Mouse (Mus musculus): ENCODE data around the gene Ppp4r3b. TPM values are rescaled to one million over a fixed set of nuclear protein-coding genes. Genes with fewer than 3 reads are reported as not detected.

The Ppp4r3b gene
- polyA plus RNA-seq, 1 experiment from 2014 or later = 69.0 TPM

DNA sequence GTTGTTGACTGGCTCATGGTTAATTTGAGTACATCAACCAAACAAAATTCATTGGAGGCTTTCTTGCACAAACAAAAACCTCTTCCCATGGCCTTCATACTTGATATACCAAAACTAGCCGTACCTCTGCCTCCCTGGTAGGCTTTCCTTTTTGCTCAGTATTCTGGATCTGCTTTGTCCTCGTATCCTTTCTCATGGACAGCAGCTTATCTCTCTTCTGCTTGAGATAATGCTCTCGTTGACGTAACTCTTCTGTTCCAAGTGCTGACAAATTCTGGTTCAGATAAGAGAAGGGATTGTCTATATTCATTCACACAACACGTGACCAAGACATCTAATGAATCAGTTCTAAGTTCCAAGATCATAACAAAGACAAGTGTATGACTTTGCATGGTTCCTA lies 49.6 kb downstream of the Ppp4r3b start:
- no peak overlapping the region for H3K9ac ChIP-seq (ENCODE audit: low read depth, low read length)
- no peak overlapping the region for H3K4me3 ChIP-seq (ENCODE audit: low read depth, low read length)
- H3K27ac ChIP-seq (ENCODE audit: low read length) = no peak overlapping the region
- H3K36me3 ChIP-seq (ENCODE audit: control insufficient read depth, insufficient read depth, low read length) = peaks cover 37% of the 10 kb centered on the region
- ATAC-seq = no peak
- no peak overlapping the region for H3K4me2 ChIP-seq (ENCODE audit: low read length)
- WGBS = 94% methylated on average over 5 of the region's 5 CpGs
- H3K27me3 ChIP-seq (ENCODE audit: control insufficient read depth, insufficient read depth, low read depth, low read length) = no peaks in the 10 kb centered on the region
- H3K4me1 ChIP-seq (ENCODE audit: control insufficient read depth, insufficient read depth, low read length) = no peaks in the 10 kb centered on the region
- H3K9me3 ChIP-seq (replicated peaks; ENCODE audit: control insufficient read depth, low read length, poor library complexity, severe bottlenecking) = no peaks in the 10 kb centered on the region

DNA sequence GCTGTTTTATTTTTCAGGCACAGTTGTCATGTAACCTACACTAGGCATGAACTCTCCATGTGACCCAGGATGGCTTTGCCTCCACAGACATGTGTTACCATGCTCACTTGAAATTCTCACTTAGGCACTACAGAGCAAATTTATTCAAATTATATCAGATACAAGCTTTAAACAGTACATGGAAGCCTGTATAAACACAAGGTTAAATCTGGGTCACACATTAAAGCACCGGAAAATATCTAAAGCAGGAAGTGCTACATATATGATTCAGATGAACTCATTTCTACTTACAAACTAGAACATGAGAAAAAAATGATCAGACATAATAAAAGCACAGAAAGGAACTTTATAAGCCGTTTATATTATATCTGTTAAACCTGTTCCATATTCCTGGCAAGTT lies 52.1 kb downstream of the Ppp4r3b start:
- peaks cover 45% of the 10 kb centered on the region for H3K36me3 ChIP-seq (ENCODE audit: control insufficient read depth, insufficient read depth, low read length)

DNA sequence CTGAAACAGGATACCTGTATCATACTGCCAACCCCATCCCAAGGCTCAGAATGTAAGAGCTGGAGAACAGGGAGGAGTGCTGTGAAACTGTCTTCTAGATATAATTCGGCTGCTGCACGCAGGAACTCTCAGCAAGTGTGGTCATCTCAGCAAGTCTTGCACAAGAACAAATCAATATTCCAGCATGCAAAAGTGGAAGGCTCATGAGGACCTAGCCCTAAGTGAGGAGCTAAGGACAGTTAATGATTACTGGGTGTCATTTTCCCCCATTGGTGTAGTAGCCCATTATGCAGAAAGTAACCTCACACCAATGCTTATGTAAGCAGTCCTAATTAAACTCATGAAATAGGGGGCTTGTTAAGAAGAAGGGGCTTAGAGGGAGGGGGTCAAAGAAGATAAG lies 56.3 kb downstream of the Ppp4r3b start:
- H3K4me1 ChIP-seq (ENCODE audit: control insufficient read depth, insufficient read depth, low read length) = no peaks in the 10 kb centered on the region
- WGBS = 96% methylated on average over 2 of the region's 2 CpGs
- H3K27ac ChIP-seq (ENCODE audit: low read length) = no peak overlapping the region
- no peaks in the 10 kb centered on the region for H3K9me3 ChIP-seq (replicated peaks; ENCODE audit: control insufficient read depth, low read length, poor library complexity, severe bottlenecking)
- no peak overlapping the region for H3K4me3 ChIP-seq (ENCODE audit: low read depth, low read length)
- no peak overlapping the region for H3K4me2 ChIP-seq (ENCODE audit: low read length)
- no peak overlapping the region for H3K9ac ChIP-seq (ENCODE audit: low read depth, low read length)
- no peak for ATAC-seq
- H3K27me3 ChIP-seq (ENCODE audit: control insufficient read depth, insufficient read depth, low read depth, low read length) = no peaks in the 10 kb centered on the region
- peaks cover 25% of the 10 kb centered on the region for H3K36me3 ChIP-seq (ENCODE audit: control insufficient read depth, insufficient read depth, low read length)

More for the DNA sequence above, 52.1 kb downstream of the Ppp4r3b start:
- H3K27ac ChIP-seq (ENCODE audit: low read length) = no peak overlapping the region
- H3K4me3 ChIP-seq (ENCODE audit: low read depth, low read length) = no peak overlapping the region
- H3K4me2 ChIP-seq (ENCODE audit: low read length) = no peak overlapping the region
- no peak for ATAC-seq
- WGBS = 94% methylated on average over 2 of the region's 2 CpGs
- no peak overlapping the region for H3K9ac ChIP-seq (ENCODE audit: low read depth, low read length)
- no peaks in the 10 kb centered on the region for H3K4me1 ChIP-seq (ENCODE audit: control insufficient read depth, insufficient read depth, low read length)
- H3K9me3 ChIP-seq (replicated peaks; ENCODE audit: control insufficient read depth, low read length, poor library complexity, severe bottlenecking) = no peaks in the 10 kb centered on the region
- H3K27me3 ChIP-seq (ENCODE audit: control insufficient read depth, insufficient read depth, low read depth, low read length) = no peaks in the 10 kb centered on the region

DNA sequence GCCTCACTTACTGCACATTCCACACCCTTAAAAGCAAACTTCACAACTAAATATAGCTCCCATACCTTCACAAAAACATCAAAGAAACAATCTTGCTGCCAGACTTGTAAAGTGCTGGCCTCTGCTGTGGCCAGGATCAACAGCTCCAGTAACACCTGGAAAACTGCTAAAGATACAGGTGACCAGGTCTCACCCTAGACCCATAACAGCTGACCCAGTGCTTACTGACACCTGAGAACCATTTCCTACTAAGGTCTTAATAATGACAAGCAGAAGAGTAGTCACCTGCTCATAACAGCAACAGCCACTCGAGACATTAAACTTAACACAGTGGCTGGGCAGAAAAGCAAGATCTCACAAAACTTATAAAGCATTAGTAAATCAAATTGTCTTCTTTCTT lies 60.9 kb downstream of the Ppp4r3b start:
- no peak overlapping the region for H3K9ac ChIP-seq (ENCODE audit: low read depth, low read length)
- ATAC-seq = no peak
- H3K27ac ChIP-seq (ENCODE audit: low read length) = no peak overlapping the region
- WGBS = 93% methylated on average over 1 of the region's 1 CpGs
- H3K4me2 ChIP-seq (ENCODE audit: low read length) = no peak overlapping the region
- H3K9me3 ChIP-seq (replicated peaks; ENCODE audit: control insufficient read depth, low read length, poor library complexity, severe bottlenecking) = no peaks in the 10 kb centered on the region
- H3K36me3 ChIP-seq (ENCODE audit: control insufficient read depth, insufficient read depth, low read length) = peaks cover 13% of the 10 kb centered on the region
- H3K27me3 ChIP-seq (ENCODE audit: control insufficient read depth, insufficient read depth, low read depth, low read length) = no peaks in the 10 kb centered on the region
- no peaks in the 10 kb centered on the region for H3K4me1 ChIP-seq (ENCODE audit: control insufficient read depth, insufficient read depth, low read length)
- no peak overlapping the region for H3K4me3 ChIP-seq (ENCODE audit: low read depth, low read length)

DNA sequence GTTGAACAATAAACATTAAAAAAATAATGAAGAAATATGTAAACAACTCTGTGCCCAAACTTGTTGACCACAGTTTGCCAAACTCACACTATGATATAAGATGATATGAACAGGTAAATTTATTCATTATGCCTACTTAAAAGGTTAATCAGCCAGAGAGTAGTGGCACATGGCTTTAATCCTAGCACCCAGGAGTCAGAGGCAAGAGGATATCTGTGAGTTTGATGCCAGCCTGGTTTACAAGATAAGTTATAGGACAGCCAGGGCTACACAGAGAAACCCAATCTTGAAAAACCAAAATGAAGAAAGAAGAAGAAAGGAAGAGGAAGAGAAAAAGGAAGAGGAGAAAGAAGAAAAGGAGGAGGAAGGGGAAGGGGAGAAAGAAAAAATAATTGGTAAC lies 64.7 kb downstream of the Ppp4r3b start:
- Histone ChIP-seq H3K27me3 (ENCODE audit: control insufficient read depth, insufficient read depth, low read depth, low read length) (no peaks in the 10 kb centered on the region), H3K4me2 (ENCODE audit: low read length) (no peak overlapping the region), H3K4me1 (ENCODE audit: control insufficient read depth, insufficient read depth, low read length) (no peaks in the 10 kb centered on the region), H3K27ac (ENCODE audit: low read length) (no peak overlapping the region), H3K9me3 (replicated peaks; ENCODE audit: control insufficient read depth, low read length, poor library complexity, severe bottlenecking) (no peaks in the 10 kb centered on the region), H3K4me3 (ENCODE audit: low read depth, low read length) (no peak overlapping the region), H3K9ac (ENCODE audit: low read depth, low read length) (no peak overlapping the region), H3K36me3 (ENCODE audit: control insufficient read depth, insufficient read depth, low read length) (0 out of 2 replicates have a peak, but pooled peaks cover 2% of the 10 kb centered on the region)
- no peak for ATAC-seq

DNA sequence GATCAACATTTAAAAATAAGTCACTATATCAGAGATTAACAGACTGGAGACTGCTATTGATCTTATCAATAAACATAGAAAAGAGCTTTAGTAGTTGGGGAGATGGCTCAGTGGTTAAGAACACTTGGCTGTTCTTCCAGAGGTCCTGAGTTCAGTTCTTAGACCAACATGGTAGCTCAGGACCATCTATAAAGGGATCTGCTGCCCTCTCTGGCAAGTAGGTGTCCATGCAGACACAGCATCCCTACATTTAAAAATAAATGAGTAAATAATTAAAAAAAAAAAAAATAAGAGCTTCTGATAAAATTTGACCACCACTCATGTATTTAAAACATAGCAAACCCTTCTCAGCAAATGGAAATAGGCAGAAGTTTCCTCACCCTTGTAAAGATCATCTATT lies 65.4 kb downstream of the Ppp4r3b start:
- no peak overlapping the region for H3K9ac ChIP-seq (ENCODE audit: low read depth, low read length)
- H3K4me3 ChIP-seq (ENCODE audit: low read depth, low read length) = no peak overlapping the region
- no peaks in the 10 kb centered on the region for H3K27me3 ChIP-seq (ENCODE audit: control insufficient read depth, insufficient read depth, low read depth, low read length)
- H3K4me2 ChIP-seq (ENCODE audit: low read length) = no peak overlapping the region
- H3K27ac ChIP-seq (ENCODE audit: low read length) = no peak overlapping the region
- H3K9me3 ChIP-seq (replicated peaks; ENCODE audit: control insufficient read depth, low read length, poor library complexity, severe bottlenecking) = no peaks in the 10 kb centered on the region
- no peak for ATAC-seq
- peaks cover 6% of the 10 kb centered on the region; the same call in 1 of the 2 replicates for H3K36me3 ChIP-seq (ENCODE audit: control insufficient read depth, insufficient read depth, low read length)
- no peaks in the 10 kb centered on the region for H3K4me1 ChIP-seq (ENCODE audit: control insufficient read depth, insufficient read depth, low read length)

DNA sequence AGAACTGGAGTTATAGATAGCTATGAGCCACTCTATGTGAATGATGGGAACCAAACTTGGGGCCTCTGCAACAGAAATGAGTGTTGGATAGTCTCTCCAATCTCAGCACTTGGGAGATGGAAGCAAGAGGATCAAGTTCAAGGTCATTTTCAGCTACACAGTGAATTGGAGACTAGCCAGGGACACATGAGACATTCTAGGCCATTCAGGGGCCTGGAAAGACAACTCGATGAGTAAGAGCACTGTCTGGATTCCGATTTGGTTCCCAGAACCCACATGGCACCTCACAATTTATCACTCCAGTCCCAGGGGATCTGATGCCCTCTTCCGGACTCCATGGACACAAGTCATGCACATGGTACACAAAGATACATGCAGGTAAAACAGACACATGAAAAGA lies 65.9 kb downstream of the Ppp4r3b start:
- ATAC-seq = no peak
- Histone ChIP-seq H3K4me2 (ENCODE audit: low read length) (no peak overlapping the region), H3K36me3 (ENCODE audit: control insufficient read depth, insufficient read depth, low read length) (peaks cover 6% of the 10 kb centered on the region; the same call in 1 of the 2 replicates), H3K27me3 (ENCODE audit: control insufficient read depth, insufficient read depth, low read depth, low read length) (no peaks in the 10 kb centered on the region), H3K9me3 (replicated peaks; ENCODE audit: control insufficient read depth, low read length, poor library complexity, severe bottlenecking) (no peaks in the 10 kb centered on the region), H3K4me1 (ENCODE audit: control insufficient read depth, insufficient read depth, low read length) (no peaks in the 10 kb centered on the region), H3K27ac (ENCODE audit: low read length) (no peak overlapping the region), H3K9ac (ENCODE audit: low read depth, low read length) (no peak overlapping the region), H3K4me3 (ENCODE audit: low read depth, low read length) (no peak overlapping the region)
- WGBS = 95% methylated on average over 3 of the region's 3 CpGs

DNA sequence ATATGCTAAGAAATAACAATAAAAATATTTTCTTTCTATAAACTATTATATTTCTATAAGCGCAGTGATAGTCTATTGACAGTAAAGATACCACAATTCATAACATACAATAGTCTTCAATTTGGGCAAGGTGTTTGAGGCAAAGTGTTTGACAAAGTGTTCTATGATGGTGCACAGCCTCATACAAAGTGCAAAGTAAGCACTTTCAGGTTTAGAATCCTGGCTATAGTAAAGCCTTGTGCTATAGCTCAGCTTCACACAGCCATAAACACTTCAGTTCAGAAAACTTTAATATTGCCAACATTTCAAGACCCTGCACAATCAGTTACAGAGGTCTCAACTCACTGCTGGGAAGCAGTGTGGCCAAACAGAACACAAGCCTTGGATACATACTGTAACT lies 66.7 kb downstream of the Ppp4r3b start:
- 100% methylated on average over 1 of the region's 1 CpGs for WGBS
- peaks cover 6% of the 10 kb centered on the region; the same call in 1 of the 2 replicates for H3K36me3 ChIP-seq (ENCODE audit: control insufficient read depth, insufficient read depth, low read length)
- no peaks in the 10 kb centered on the region for H3K27me3 ChIP-seq (ENCODE audit: control insufficient read depth, insufficient read depth, low read depth, low read length)
- H3K4me2 ChIP-seq (ENCODE audit: low read length) = no peak overlapping the region
- H3K4me1 ChIP-seq (ENCODE audit: control insufficient read depth, insufficient read depth, low read length) = 0 out of 2 replicates have a peak, but pooled peaks cover 1% of the 10 kb centered on the region
- no peaks in the 10 kb centered on the region for H3K9me3 ChIP-seq (replicated peaks; ENCODE audit: control insufficient read depth, low read length, poor library complexity, severe bottlenecking)
- H3K27ac ChIP-seq (ENCODE audit: low read length) = no peak overlapping the region
- ATAC-seq = no peak
- H3K9ac ChIP-seq (ENCODE audit: low read depth, low read length) = no peak overlapping the region
- H3K4me3 ChIP-seq (ENCODE audit: low read depth, low read length) = no peak overlapping the region

DNA sequence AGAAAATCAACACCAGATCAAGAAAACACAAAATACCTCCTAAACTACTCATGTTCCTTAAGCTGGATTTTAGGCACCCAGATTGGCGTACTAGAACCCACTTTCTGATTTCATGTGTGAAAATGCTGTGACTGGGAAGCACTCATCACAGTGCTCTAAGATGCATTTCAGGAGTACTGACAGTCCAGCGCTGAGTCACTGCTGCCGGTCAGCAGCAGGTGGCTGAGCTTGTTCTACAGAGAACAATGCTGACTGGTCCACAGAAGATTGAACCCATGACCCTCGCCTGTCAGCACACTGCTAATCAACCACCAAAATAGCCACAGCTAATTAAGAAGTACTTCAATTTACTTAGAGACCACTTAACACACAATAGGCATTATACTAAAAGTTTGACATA lies 69.3 kb downstream of the Ppp4r3b start:
- WGBS = 53% methylated on average over 4 of the region's 4 CpGs
- H3K4me2 ChIP-seq (ENCODE audit: low read length) = no peak overlapping the region
- H3K27ac ChIP-seq (ENCODE audit: low read length) = no peak overlapping the region
- peaks cover 21% of the 10 kb centered on the region for H3K4me1 ChIP-seq (ENCODE audit: control insufficient read depth, insufficient read depth, low read length)
- peaks cover 6% of the 10 kb centered on the region; the same call in 1 of the 2 replicates for H3K36me3 ChIP-seq (ENCODE audit: control insufficient read depth, insufficient read depth, low read length)
- ATAC-seq = no peak
- no peak overlapping the region for H3K4me3 ChIP-seq (ENCODE audit: low read depth, low read length)
- H3K9me3 ChIP-seq (replicated peaks; ENCODE audit: control insufficient read depth, low read length, poor library complexity, severe bottlenecking) = no peaks in the 10 kb centered on the region
- no peak overlapping the region for H3K9ac ChIP-seq (ENCODE audit: low read depth, low read length)
- H3K27me3 ChIP-seq (ENCODE audit: control insufficient read depth, insufficient read depth, low read depth, low read length) = no peaks in the 10 kb centered on the region
